Mouse (Mus musculus) CH12.LX (cell line): ENCODE data around the gene Mapkapk2. TPM values are rescaled to one million over a fixed set of nuclear protein-coding genes. Genes with fewer than 3 reads are reported as not detected.

ENCODE experiments used
- DNase-seq: peaks from one replicate; pipeline ENCODE4 v3.0.0-alpha.2; 2013; ENCODE audit errors: extremely low read depth
- H3K27ac ChIP-seq: 2 replicates; pipeline ENCODE4 v1.5.1; 2012; ENCODE audit warnings: low read depth, mild to moderate bottlenecking, control low read depth, moderate library complexity; ENCODE audit not compliant: insufficient read depth
- H3K27me3 ChIP-seq: replicated peaks from 2 replicates; pipeline ENCODE3; 2012; ENCODE audit warnings: inconsistent platforms
- H3K36me3 ChIP-seq, 2 experiments: replicated peaks in 1 of 2; 2 replicates each; pipeline versions ENCODE3 to v1.6.1; 2012; ENCODE audit warnings: inconsistent platforms in 1 of 2, low read length in 1 of 2, mild to moderate bottlenecking in 1 of 2, mixed read lengths in 1 of 2, moderate library complexity in 1 of 2; ENCODE audit not compliant: control insufficient read depth in 1 of 2, insufficient read depth in 1 of 2
- H3K4me1 ChIP-seq, 2 experiments: 2 replicates each; pipeline ENCODE4 v1.6.1; 2012; ENCODE audit warnings: inconsistent platforms in 1 of 2, moderate library complexity in 1 of 2; ENCODE audit not compliant: insufficient read depth in 2 of 2, control insufficient read depth in 1 of 2
- H3K4me2 ChIP-seq: 2 replicates; pipeline ENCODE4 v1.6.1; 2012; ENCODE audit warnings: low read depth, mild to moderate bottlenecking, control low read depth; ENCODE audit not compliant: poor library complexity, insufficient read depth, severe bottlenecking
- H3K4me3 ChIP-seq, 3 experiments: fragments of 150-350 bp in 1 of 3; sonication (generic) in 1 of 3; replicated peaks in 1 of 3; 2 replicates each; pipeline versions ENCODE3 to v1.5.1; 2011 to 2012; ENCODE audit warnings: low read depth in 2 of 3, low read length in 2 of 3, mild to moderate bottlenecking in 2 of 3, moderate library complexity in 2 of 3, control low read depth in 1 of 3, improper control_type of control experiment in 1 of 3, inconsistent platforms in 1 of 3, mixed read lengths in 1 of 3; ENCODE audit not compliant: poor library complexity in 1 of 3
- H3K79me2 ChIP-seq: replicated peaks from 2 replicates; pipeline ENCODE4 v1.6.1; 2012; ENCODE audit warnings: mild to moderate bottlenecking, moderate library complexity; ENCODE audit not compliant: control insufficient read depth, poor library complexity, insufficient read depth, severe bottlenecking; ENCODE audit errors: extremely low read depth
- H3K9ac ChIP-seq: 2 replicates; pipeline ENCODE4 v1.6.1; 2012; ENCODE audit warnings: low read depth, mild to moderate bottlenecking, control low read depth, moderate library complexity; ENCODE audit not compliant: insufficient read depth
- H3K9me3 ChIP-seq: replicated peaks from 2 replicates; pipeline ENCODE3; 2012; ENCODE audit warnings: low read length, inconsistent platforms, mixed read lengths
- BHLHE40 ChIP-seq: IDR thresholded peaks from 2 replicates; pipeline ENCODE4 v1.6.1; 2011; ENCODE audit warnings: mild to moderate bottlenecking, low read depth, low read length, improper control_type of control experiment
- CHD2 ChIP-seq: IDR thresholded peaks from 2 replicates; pipeline ENCODE4 v1.6.1; 2011; ENCODE audit warnings: low read length, improper control_type of control experiment
- CTCF ChIP-seq, 2 experiments: IDR thresholded peaks in 1 of 2; conservative IDR thresholded peaks in 1 of 2; 2 replicates each; pipeline ENCODE4 v1.5.1; 2011 to 2012; ENCODE audit warnings: low read depth in 2 of 2, low read length in 2 of 2, improper control_type of control experiment in 1 of 2, inconsistent platforms in 1 of 2, mild to moderate bottlenecking in 1 of 2, moderate library complexity in 1 of 2
- E2F4 ChIP-seq: IDR thresholded peaks from 2 replicates; pipeline ENCODE4 v1.6.1; 2011; ENCODE audit warnings: low read depth, low read length, improper control_type of control experiment; ENCODE audit not compliant: insufficient replicate concordance
- ELF1 ChIP-seq: IDR thresholded peaks from 2 replicates; pipeline ENCODE4 v1.6.1; 2014; ENCODE audit warnings: low read depth, mild to moderate bottlenecking, inconsistent platforms, low read length, improper control_type of control experiment
- EP300 ChIP-seq: IDR thresholded peaks from 2 replicates; pipeline ENCODE4 v1.6.1; 2011; ENCODE audit warnings: low read length, improper control_type of control experiment
- ETS1 ChIP-seq: conservative IDR thresholded peaks from 2 replicates; pipeline ENCODE4 v1.6.1; 2012; ENCODE audit warnings: low read depth, mild to moderate bottlenecking, inconsistent platforms, low read length, improper control_type of control experiment, moderate library complexity
- GABPA ChIP-seq: IDR thresholded peaks from 2 replicates; pipeline ENCODE4 v1.6.1; 2012; ENCODE audit warnings: low read depth, low read length, improper control_type of control experiment, inconsistent platforms; ENCODE audit not compliant: insufficient replicate concordance
- IRF4 ChIP-seq: IDR thresholded peaks from 2 replicates; pipeline ENCODE4 v1.6.1; 2014; ENCODE audit warnings: low read depth, mild to moderate bottlenecking, inconsistent platforms, low read length, improper control_type of control experiment
- JUN ChIP-seq: IDR thresholded peaks from 2 replicates; pipeline ENCODE4 v1.6.1; 2011; ENCODE audit warnings: low read depth, mild to moderate bottlenecking, low read length, improper control_type of control experiment, moderate library complexity; ENCODE audit not compliant: insufficient read depth
- JUND ChIP-seq: conservative IDR thresholded peaks from 2 replicates; pipeline ENCODE4 v1.6.1; 2011; ENCODE audit warnings: low read depth, low read length, improper control_type of control experiment
- KAT2A ChIP-seq: IDR thresholded peaks from 2 replicates; pipeline ENCODE4 v1.6.1; 2012; ENCODE audit warnings: low read length, improper control_type of control experiment, inconsistent platforms; ENCODE audit not compliant: insufficient replicate concordance
- MAX ChIP-seq: IDR thresholded peaks from 2 replicates; pipeline ENCODE4 v1.6.1; 2011; ENCODE audit warnings: low read length, improper control_type of control experiment
- MEF2A ChIP-seq: IDR thresholded peaks from 2 replicates; pipeline ENCODE4 v1.6.1; 2014; ENCODE audit warnings: low read depth, mild to moderate bottlenecking, inconsistent platforms, low read length, improper control_type of control experiment, borderline replicate concordance
- MXI1 ChIP-seq: IDR thresholded peaks from 2 replicates; pipeline ENCODE4 v1.6.1; 2011; ENCODE audit warnings: mild to moderate bottlenecking, low read depth, low read length, improper control_type of control experiment
- MYC ChIP-seq: IDR thresholded peaks from 2 replicates; pipeline ENCODE4 v1.6.1; 2011; ENCODE audit warnings: low read depth, mild to moderate bottlenecking, improper control_type of control experiment, low read length
- NELFE ChIP-seq: IDR thresholded peaks from 2 replicates; pipeline ENCODE4 v1.6.1; 2011; ENCODE audit warnings: low read depth, low read length, improper control_type of control experiment
- NRF1 ChIP-seq: IDR thresholded peaks from 2 replicates; pipeline ENCODE4 v1.6.1; 2014; ENCODE audit warnings: low read depth, mild to moderate bottlenecking, inconsistent platforms, low read length, improper control_type of control experiment, moderate library complexity
- PAX5 ChIP-seq: IDR thresholded peaks from 2 replicates; pipeline ENCODE4 v1.6.1; 2012; ENCODE audit warnings: low read length, inconsistent platforms, mixed read lengths
- POLR2A ChIP-seq: IDR thresholded peaks from 2 replicates; pipeline ENCODE4 v1.6.1; 2011; ENCODE audit warnings: low read depth, mild to moderate bottlenecking, improper control_type of control experiment, low read length
- POLR2AphosphoS2 ChIP-seq: IDR thresholded peaks from 2 replicates; pipeline ENCODE4 v1.6.1; 2011; ENCODE audit warnings: low read depth, low read length, improper control_type of control experiment
- RCOR1 ChIP-seq: conservative IDR thresholded peaks from 2 replicates; pipeline ENCODE4 v1.6.1; 2012; ENCODE audit warnings: low read depth, mild to moderate bottlenecking, inconsistent platforms, low read length, improper control_type of control experiment
- SIN3A ChIP-seq: IDR thresholded peaks from 2 replicates; pipeline ENCODE4 v1.6.1; 2012; ENCODE audit warnings: low read length, improper control_type of control experiment, inconsistent platforms
- SMC3 ChIP-seq: IDR thresholded peaks from 2 replicates; pipeline ENCODE4 v1.6.1; 2011; ENCODE audit warnings: low read depth, low read length, improper control_type of control experiment
- TCF12 ChIP-seq: IDR thresholded peaks from 2 replicates; pipeline ENCODE4 v1.6.1; 2014; ENCODE audit warnings: low read depth, mild to moderate bottlenecking, inconsistent platforms, low read length, improper control_type of control experiment
- UBTF ChIP-seq: IDR thresholded peaks from 2 replicates; pipeline ENCODE4 v1.6.1; 2012; ENCODE audit warnings: low read depth, mild to moderate bottlenecking, inconsistent platforms, low read length, improper control_type of control experiment, moderate library complexity
- USF1 ChIP-seq: IDR thresholded peaks from 2 replicates; pipeline ENCODE4 v1.6.1; 2014; ENCODE audit warnings: low read depth, mild to moderate bottlenecking, inconsistent platforms, low read length, improper control_type of control experiment
- USF2 ChIP-seq: conservative IDR thresholded peaks from 2 replicates; pipeline ENCODE4 v1.6.1; 2011; ENCODE audit warnings: low read depth, low read length, improper control_type of control experiment
- ZC3H11A ChIP-seq: IDR thresholded peaks from 2 replicates; pipeline ENCODE4 v1.6.1; 2012; ENCODE audit warnings: low read depth, mild to moderate bottlenecking, inconsistent platforms, low read length, improper control_type of control experiment
- ZMIZ1 ChIP-seq: IDR thresholded peaks from 2 replicates; pipeline ENCODE4 v1.6.1; 2012; ENCODE audit warnings: low read depth, mild to moderate bottlenecking, inconsistent platforms, low read length, improper control_type of control experiment
- ZNF384 ChIP-seq: IDR thresholded peaks from 2 replicates; pipeline ENCODE4 v1.6.1; 2012; ENCODE audit warnings: low read depth, low read length, improper control_type of control experiment, inconsistent platforms
- dilution Hi-C: fragments of 300-500 bp; cut with MboI; formaldehyde crosslinking; loops from 2 replicates; pipeline ENCODE4 v1.14.3; 2020; ENCODE audit warnings: low sequenced_read_pairs; ENCODE audit not compliant: extremely low pct_unique_long_range_greater_than_20kb, extremely low pct_ligation_motif_present
- in situ Hi-C: fragments of 300-500 bp; cut with MboI; formaldehyde crosslinking; loops from 3 replicates; pipeline ENCODE4 v1.14.3; 2019; ENCODE audit warnings: low sequenced_read_pairs, low pct_ligation_motif_present, low pct_unique_long_range_greater_than_20kb, mixed read lengths
- polyA plus RNA-seq: library from polyadenylated mRNA; unstranded; fragments of >175 nt; gene quantifications from 2 replicates; pipeline ENCODE4 v1.2.1, GENCODE M21; 2012; ENCODE audit warnings: low read depth; ENCODE audit not compliant: insufficient read length
- total RNA-seq, 2 experiments: library from RNA; depleted of rRNA; stranded (reverse); fragments of 300-350 nt in 1 of 2; fragments of >200 nt in 1 of 2; gene quantifications; 2 replicates each; pipeline ENCODE4 v1.2.3; 2012 to 2014

The Mapkapk2 gene
- total and polyA plus RNA-seq, 3 experiments: 55.0 to 63.5 (median 62.9) TPM

DNA sequence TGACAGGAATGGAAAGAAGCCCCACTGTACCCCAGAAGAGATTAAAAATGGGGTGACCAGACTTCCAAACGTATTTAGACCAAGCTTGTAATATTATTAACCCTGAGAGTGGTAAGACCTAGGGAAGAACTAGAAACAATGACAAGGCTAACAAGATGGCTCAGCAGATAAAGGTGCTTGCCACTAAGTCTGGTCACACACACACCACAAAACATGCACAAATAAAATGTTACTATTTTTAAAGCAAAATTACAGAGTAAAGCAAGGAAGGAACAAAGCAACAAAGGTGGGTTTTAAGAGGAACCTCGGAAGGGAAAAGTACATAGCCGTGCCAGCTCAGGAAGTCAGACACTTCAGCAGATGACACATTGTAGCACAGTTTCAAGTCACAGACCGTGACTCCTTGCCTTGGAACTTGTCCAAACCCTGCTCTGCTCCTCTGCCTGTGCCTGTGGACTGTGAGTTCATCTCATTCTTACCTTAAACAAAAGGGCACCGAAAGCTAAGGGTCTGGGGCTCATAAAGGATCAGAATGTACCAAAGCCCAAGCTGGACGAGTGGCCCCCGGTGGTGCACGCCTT is 37.4 kb upstream of the Mapkapk2 start:
- peaks cover 23% of the 10 kb centered on the region for H3K79me2 ChIP-seq
- in situ Hi-C loops: no loop called here
- TF ChIP-seq ETS1 (peak; percentile 46; the same call in 1 of the 2 replicates), ZMIZ1 (no peak), RCOR1 (no peak), GABPA (no peak), NRF1 (no peak), MXI1 (peak; percentile 55; the same call in 1 of the 2 replicates), POLR2AphosphoS2 (no peak), MYC (0 out of 2 replicates have a peak, but pooled peaks have one; percentile 20), USF2 (no peak), ZNF384 (no peak), ELF1 (no peak), POLR2A (no peak), JUND (no peak), USF1 (no peak), CHD2 (no peak), TCF12 (no peak), MAX (no peak), SMC3 (no peak), E2F4 (no peak), SIN3A (peak; percentile 44; the same call in 1 of the 2 replicates), CTCF (conservative IDR thresholded peaks at IDR 0.05 in 1 of 2, IDR thresholded peaks at IDR 0.05 in 1 of 2; ENCODE audit: low read depth in 2 of 2, low read length in 2 of 2) (no peak), JUN (no peak), NELFE (no peak), ZC3H11A (no peak), KAT2A (no peak), PAX5 (no peak), IRF4 (0 out of 2 replicates have a peak, but pooled peaks have one; percentile 36), BHLHE40 (peak; percentile 55), EP300 (peak; percentile 40; the same call in 1 of the 2 replicates), UBTF (no peak), MEF2A (no peak)
- H3K9ac ChIP-seq: no peak overlapping the region; the same call in 1 of the 2 replicates
- H3K27ac ChIP-seq: peak overlapping the region; percentile 66
- H3K9me3 ChIP-seq: no peaks in the 10 kb centered on the region
- peak overlapping the region; percentile 94 for H3K4me2 ChIP-seq
- no peak for DNase-seq
- dilution Hi-C loops: no loop called here
- H3K36me3 ChIP-seq: peaks cover 17 to 37% of the 10 kb centered on the region in 2 experiments
- no peaks in the 10 kb centered on the region for H3K27me3 ChIP-seq
- peak overlapping the region in 1 of 3 experiments; percentile 6 for H3K4me3 ChIP-seq
- peaks cover 2 to 44% of the 10 kb centered on the region in 2 experiments; a peak in 3 of 4 replicates for H3K4me1 ChIP-seq
